Mouse (Mus musculus): ENCODE data around the gene Thap3.

Thap3 gene

DNA sequence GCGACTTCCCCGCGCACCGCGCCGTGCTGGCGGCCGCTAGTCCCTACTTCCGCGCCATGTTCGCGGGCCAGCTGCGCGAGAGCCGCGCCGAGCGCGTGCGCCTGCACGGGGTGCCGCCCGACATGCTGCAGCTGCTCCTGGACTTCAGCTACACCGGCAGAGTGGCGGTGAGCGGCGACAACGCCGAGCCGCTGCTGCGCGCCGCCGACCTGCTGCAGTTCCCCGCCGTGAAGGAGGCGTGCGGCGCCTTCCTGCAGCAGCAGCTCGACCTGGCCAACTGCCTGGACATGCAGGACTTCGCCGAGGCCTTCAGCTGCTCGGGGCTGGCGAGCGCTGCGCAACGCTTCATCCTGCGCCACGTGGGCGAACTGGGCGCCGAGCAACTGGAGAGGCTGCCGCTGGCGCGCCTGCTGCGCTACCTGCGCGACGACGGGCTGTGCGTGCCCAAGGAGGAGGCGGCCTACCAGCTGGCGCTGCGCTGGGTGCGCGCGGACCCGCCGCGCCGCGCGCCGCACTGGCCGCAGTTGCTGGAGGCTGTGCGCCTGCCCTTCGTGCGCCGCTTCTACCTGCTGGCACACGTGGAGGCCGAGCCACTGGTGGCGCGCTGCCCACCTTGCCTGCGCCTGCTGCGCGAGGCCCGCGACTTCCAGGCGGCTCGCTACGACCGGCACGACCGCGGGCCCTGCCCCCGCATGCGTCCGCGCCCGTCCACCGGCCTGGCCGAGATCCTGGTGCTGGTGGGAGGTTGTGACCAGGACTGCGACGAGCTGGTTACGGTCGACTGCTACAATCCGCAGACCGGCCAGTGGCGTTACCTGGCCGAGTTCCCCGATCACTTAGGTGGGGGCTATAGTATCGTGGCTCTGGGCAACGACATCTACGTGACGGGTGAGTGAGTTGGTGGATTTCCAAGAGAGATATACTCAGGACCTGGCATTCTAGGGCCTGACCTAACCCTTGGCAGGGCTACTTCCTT, 20.6 kb upstream of the Thap3 start:
- peak in 1 of 2 experiments; percentile 58 for DNase-seq (ENCODE audit: low spot score in 2 of 2)

DNA sequence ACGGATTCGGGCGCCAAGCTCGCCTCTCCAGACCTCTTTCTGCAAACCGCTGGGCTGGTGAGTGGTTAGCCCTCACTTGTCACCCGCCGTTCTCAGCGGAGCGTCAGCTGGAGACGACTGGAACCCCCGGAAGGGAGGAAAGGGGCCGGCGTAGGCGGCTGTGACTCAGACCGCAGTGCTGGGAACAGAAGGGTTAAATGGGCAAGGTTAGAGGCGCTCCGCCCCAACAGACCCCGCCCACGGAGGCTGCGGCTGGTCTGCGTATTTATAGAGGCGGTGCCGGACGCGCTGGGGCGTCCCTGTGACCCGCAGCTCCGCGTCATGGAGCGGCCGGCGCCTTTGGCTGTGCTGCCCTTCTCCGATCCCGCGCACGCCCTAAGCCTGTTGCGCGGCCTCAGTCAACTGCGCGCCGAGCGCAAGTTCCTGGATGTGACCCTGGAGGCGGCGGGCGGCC, 19.9 kb upstream of the Thap3 start, which contains the start of gene Klhl21:
Gene Klhl21 (plus strand): TSS at position 182 of the 454 bp plus-strand sequence.
- peak; percentile 75 to 81 for DNase-seq (ENCODE audit: low spot score in 2 of 2)

- DNase-seq (ENCODE audit: low spot score in 2 of 2) = no peak
Measured at GRCm38 (mm10) chr4:152008148-152008500, 19.3 kb upstream of the Thap3 start.

GRCm38 (mm10) chr4:152007481-152008147, 18.8 kb upstream of the Thap3 start:
- no peak for DNase-seq (ENCODE audit: low spot score in 2 of 2)

DNA sequence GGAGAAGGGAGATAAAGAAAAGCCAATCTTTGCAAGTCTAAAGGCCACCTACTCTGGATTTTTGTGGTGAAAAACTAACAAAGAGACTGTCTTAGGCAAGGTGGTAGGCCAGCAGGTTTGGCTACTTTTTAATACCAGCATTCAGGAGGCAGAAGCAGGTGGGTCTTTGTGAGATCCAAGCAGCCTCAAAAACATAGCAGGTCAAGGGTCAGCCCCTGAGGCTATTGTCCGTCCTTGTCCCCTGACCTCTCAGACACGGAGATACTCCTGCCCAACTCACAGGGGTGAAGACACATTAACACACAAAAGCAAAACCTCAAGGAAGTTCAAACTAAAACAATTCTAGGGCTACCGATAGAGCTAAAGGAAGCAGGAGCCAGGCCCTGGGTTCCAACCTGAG, 18.0 kb upstream of the Thap3 start:
- no peak for DNase-seq (ENCODE audit: low spot score in 2 of 2)

GRCm38 (mm10) chr4:152006137-152006536, 17.3 kb upstream of the Thap3 start:
- DNase-seq (ENCODE audit: low spot score in 2 of 2) = no peak

- DNase-seq (ENCODE audit: low spot score in 2 of 2) = no peak
Measured at GRCm38 (mm10) chr4:152002063-152002462, 13.3 kb upstream of the Thap3 start.

GRCm38 (mm10) chr4:152001335-152001734, 12.5 kb upstream of the Thap3 start:
- no peak for DNase-seq (ENCODE audit: low spot score in 2 of 2)

GRCm38 (mm10) chr4:152000906-152001305, 12.1 kb upstream of the Thap3 start:
- DNase-seq (ENCODE audit: low spot score in 2 of 2) = no peak

GRCm38 (mm10) chr4:151999481-151999880, 10.7 kb upstream of the Thap3 start:
- DNase-seq (ENCODE audit: low spot score in 2 of 2) = no peak

DNA sequence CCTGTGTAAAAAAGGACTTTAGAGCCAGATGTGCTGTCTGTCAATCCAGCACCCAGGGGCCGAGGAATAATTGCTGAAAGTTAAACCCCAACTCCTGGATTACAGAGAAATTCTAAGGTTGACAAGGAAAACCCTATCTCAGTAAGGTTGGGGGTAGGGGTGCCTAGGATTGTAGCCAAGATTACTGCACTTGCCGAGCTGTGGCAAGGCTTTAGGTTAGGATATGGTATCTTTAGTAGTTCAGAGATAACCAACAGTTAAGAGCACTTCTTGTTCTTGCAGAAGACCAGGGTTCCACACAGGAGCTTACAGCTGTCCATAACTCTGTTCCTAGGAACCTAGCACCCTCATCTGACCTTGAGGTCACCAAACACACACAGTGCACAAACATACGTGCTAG, 8.9 kb upstream of the Thap3 start:
- DNase-seq (ENCODE audit: low spot score in 2 of 2) = no peak

DNA sequence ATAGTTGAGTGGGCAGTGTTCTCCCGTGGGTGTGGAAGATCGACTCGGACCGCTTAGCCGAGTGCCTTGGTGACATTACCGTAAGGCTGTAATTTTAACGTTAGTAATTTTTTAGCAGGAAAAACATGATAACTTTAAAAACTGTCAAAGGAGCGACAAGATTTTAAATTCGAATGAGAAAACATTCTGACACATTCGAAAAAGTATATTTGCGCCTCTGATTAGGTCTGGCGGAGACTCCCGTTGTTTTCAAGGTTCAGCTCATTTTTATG, 8.1 kb upstream of the Thap3 start:
- no peak for DNase-seq (ENCODE audit: low spot score in 2 of 2)

- peak; percentile 97 to 98 for DNase-seq (ENCODE audit: low spot score in 2 of 2)
Measured at GRCm38 (mm10) chr4:151996173-151996950, 7.6 kb upstream of the Thap3 start, which contains the start of gene Phf13. Gene Phf13, minus strand, starts transcription at chr4:151996258.

- peak in 1 of 2 experiments; percentile 56 for DNase-seq (ENCODE audit: low spot score in 2 of 2)
Measured at GRCm38 (mm10) chr4:151995371-151996172, 6.8 kb upstream of the Thap3 start.

DNA sequence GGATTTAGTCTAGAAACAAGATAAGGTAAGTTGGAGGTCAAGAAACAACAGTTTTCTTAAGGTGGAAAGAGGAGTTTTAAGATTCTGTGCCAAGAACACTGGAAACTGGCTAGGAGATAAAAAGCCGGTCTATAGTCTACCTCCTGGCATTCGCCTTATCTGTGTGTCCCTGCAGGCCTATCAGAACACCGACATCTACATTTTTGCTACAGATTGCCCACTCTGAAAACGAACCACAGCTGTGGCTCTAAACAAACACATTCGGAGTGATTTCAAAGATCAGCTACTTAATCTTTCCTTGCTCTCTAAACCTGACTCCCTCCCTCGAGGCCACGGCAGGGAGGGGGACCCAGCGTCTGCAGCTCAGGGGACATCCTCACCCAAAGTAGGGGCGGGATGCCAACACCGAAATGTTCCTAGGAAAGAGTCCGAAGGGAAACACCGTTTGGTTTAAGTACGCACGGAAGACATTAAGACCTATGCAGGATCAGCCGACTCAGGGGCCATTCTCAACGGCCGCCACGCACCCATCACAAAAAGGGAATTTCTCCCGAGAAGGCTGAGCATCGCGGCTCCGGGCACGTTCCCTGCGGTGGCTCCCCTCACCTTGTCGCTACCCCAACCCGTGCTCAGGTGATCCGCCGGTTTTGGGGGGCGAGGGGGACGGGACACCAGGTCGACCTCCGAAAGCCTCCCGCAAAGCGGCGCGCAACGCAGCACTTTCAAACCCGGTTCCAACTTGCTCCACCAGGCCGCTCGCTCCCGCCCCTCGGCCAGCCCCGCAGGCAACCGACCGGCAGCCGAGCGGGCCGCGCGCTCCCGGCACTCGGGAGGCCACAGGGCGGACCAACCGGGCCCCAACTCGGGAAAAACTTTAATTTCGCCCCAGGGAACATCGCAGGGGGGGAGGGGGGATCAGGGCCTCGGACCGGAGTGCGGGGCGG, 5.7 kb upstream of the Thap3 start:
- no peak for DNase-seq (ENCODE audit: low spot score in 2 of 2)

DNA sequence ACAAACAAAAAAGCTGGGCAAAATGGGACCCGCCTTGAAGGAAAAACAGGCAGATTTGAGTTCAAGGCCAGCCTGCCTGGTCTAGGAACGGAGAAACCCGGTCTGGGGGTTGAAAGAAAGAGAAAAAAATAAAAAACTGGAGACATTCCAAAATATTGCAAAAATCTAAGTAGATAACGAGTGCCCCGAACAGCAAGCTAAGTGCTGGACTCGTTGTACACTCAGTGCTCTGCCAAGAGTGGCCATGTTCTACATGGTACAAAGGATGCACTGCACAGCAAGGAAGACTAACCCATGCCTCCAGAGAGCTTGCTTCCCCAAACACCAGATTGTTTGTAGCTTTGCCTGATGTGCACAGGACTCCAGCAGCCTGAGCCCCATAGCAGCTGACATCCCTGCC, 4.2 kb upstream of the Thap3 start:
- DNase-seq (ENCODE audit: low spot score in 2 of 2) = no peak

GRCm38 (mm10) chr4:151992091-151992490, 3.3 kb upstream of the Thap3 start:
- no peak for DNase-seq (ENCODE audit: low spot score in 2 of 2)

DNA sequence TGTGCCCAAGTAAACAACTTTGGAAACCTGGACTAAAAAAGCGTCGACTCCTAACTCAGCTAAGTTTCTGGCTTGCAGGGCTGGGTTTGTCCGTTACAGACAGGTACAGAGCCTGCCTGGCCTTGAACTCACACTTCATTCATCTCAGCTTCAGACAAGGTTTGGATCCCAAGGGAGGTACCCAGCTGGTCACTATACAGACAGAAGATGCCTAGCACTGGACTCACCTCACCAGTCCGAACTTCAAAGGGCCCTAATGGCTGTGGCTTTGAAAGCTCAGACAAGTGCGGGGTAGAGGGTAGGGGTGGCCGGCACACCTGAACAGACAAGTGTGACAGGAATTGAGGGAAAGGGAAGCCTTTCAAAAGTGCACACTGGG, 302 bp upstream of the Thap3 start:
- DNase-seq (ENCODE audit: low spot score in 2 of 2) = no peak

DNA sequence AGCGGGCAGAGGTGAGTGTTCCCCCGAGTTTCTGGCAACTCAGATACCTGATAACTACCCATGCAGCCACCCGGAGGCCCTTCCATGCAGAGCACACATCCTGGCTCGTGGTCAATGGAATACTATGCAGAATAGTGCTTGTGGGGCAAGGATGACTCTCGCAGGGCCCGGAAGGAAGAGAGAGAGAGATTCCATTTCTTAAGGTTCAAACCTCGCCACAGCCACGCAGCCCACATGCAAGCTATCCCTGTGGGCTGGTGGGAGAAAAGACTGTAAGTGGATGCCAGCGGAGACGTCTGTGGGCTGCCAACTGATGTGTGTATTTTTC, 819 bp downstream of the Thap3 start:
- DNase-seq (ENCODE audit: low spot score in 2 of 2) = no peak

- DNase-seq (ENCODE audit: low spot score in 2 of 2) = no peak
Measured at GRCm38 (mm10) chr4:151986650-151987049, 2.1 kb downstream of the Thap3 start.
